Mouse (Mus musculus): Measurements from ENCODE around the gene Nudt8. TPM values are rescaled to one million over a fixed set of nuclear protein-coding genes. Genes with fewer than 3 reads are reported as not detected.

Nudt8 gene
- polyA plus RNA-seq, 1 experiment, result 8.4 TPM

- 41% methylated on average over 8 of the region's 8 CpGs for WGBS
- Histone ChIP-seq H3K27ac (ENCODE audit: insufficient read depth, low read length) (no peak overlapping the region), H3K4me3 (replicated peaks; ENCODE audit: insufficient read depth, low read depth, low read length) (no peak overlapping the region), H3K27me3 (ENCODE audit: control insufficient read depth, insufficient read depth, low read length) (no peaks in the 10 kb centered on the region), H3K4me1 (ENCODE audit: control insufficient read depth, insufficient read depth, low read length) (peaks cover 9% of the 10 kb centered on the region; the same call in 1 of the 2 replicates)
- DNase-seq, result no peak
- TF ChIP-seq POLR2A (IDR thresholded peaks at IDR 0.05; ENCODE audit: borderline replicate concordance, insufficient read depth, low read length), result no peak
- no peak for TF ChIP-seq CTCF (IDR thresholded peaks at IDR 0.05; ENCODE audit: borderline replicate concordance, insufficient read depth, low read depth, low read length)
These were observed 3.1 kb upstream of the Nudt8 start for GRCm38 (mm10) chr19:3997231-3997630.

- no peak overlapping the region for H3K4me3 ChIP-seq (replicated peaks; ENCODE audit: insufficient read depth, low read depth, low read length)
- WGBS, result 80% methylated on average over 8 of the region's 8 CpGs
- H3K27ac ChIP-seq (ENCODE audit: insufficient read depth, low read length), result no peak overlapping the region
- no peak for DNase-seq
- TF ChIP-seq POLR2A (IDR thresholded peaks at IDR 0.05; ENCODE audit: borderline replicate concordance, insufficient read depth, low read length) (no peak), CTCF (IDR thresholded peaks at IDR 0.05; ENCODE audit: borderline replicate concordance, insufficient read depth, low read depth, low read length) (no peak)
- peaks cover 9% of the 10 kb centered on the region; the same call in 1 of the 2 replicates for H3K4me1 ChIP-seq (ENCODE audit: control insufficient read depth, insufficient read depth, low read length)
- no peaks in the 10 kb centered on the region for H3K27me3 ChIP-seq (ENCODE audit: control insufficient read depth, insufficient read depth, low read length)
These were observed 2.0 kb upstream of the Nudt8 start for GRCm38 (mm10) chr19:3998335-3998734.

- TF ChIP-seq POLR2A (IDR thresholded peaks at IDR 0.05; ENCODE audit: borderline replicate concordance, insufficient read depth, low read length) (no peak), CTCF (IDR thresholded peaks at IDR 0.05; ENCODE audit: borderline replicate concordance, insufficient read depth, low read depth, low read length) (no peak)
- 71% methylated on average over 9 of the region's 9 CpGs for WGBS
These were observed 1.2 kb upstream of the Nudt8 start for GRCm38 (mm10) chr19:3999121-3999730.

DNA sequence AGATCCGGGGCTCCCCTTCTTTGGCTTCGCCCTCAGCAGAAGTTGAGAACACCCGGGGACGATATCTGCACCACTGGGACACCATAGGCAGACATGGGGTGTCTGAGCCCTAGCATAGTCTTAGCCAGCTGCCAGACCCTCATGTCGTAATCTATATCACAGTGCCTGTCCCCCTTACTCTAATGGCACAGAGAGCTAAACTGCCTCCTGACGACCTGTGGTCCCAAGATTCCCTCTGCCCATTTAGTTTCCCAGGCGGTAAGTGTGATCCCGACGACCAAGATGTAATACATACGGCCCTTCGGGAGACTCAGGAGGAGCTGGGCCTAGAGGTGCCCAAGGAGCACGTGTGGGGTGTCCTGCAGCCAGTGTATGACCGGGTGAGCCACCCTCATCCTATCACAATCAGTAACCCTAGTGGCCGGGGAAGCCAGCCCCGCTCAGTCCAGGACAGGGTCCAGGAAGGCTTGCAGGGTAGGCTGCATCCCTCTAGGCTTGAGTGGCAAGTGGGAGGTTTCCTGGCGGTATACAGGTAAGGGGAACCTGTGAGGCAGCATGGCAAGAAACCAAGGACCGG lies 657 bp downstream of the Nudt8 start:
- DNase-seq, result no peak
- WGBS, result 15% methylated on average over 17 of the region's 17 CpGs
- Histone ChIP-seq H3K27ac (ENCODE audit: insufficient read depth, low read length) (peak overlapping the region; percentile 71), H3K4me1 (ENCODE audit: control insufficient read depth, insufficient read depth, low read length) (peaks cover 9% of the 10 kb centered on the region; the same call in 1 of the 2 replicates), H3K27me3 (ENCODE audit: control insufficient read depth, insufficient read depth, low read length) (no peaks in the 10 kb centered on the region), H3K4me3 (replicated peaks; ENCODE audit: insufficient read depth, low read depth, low read length) (peak overlapping the region; percentile 52)
- no peak for TF ChIP-seq POLR2A (IDR thresholded peaks at IDR 0.05; ENCODE audit: borderline replicate concordance, insufficient read depth, low read length)
- TF ChIP-seq CTCF (IDR thresholded peaks at IDR 0.05; ENCODE audit: borderline replicate concordance, insufficient read depth, low read depth, low read length), result no peak

More at GRCm38 (mm10) chr19:3999121-3999730, 1.2 kb upstream of the Nudt8 start:
- no peaks in the 10 kb centered on the region for H3K27me3 ChIP-seq (ENCODE audit: control insufficient read depth, insufficient read depth, low read length)
- no peak overlapping the region for H3K4me3 ChIP-seq (replicated peaks; ENCODE audit: insufficient read depth, low read depth, low read length)
- H3K4me1 ChIP-seq (ENCODE audit: control insufficient read depth, insufficient read depth, low read length), result peaks cover 9% of the 10 kb centered on the region; the same call in 1 of the 2 replicates
- DNase-seq, result no peak
- H3K27ac ChIP-seq (ENCODE audit: insufficient read depth, low read length), result no peak overlapping the region

GRCm38 (mm10) chr19:4001752-4002151 lies 1.4 kb downstream of the Nudt8 start:
- H3K27ac ChIP-seq (ENCODE audit: insufficient read depth, low read length), result no peak overlapping the region
- H3K4me1 ChIP-seq (ENCODE audit: control insufficient read depth, insufficient read depth, low read length), result peaks cover 9% of the 10 kb centered on the region; the same call in 1 of the 2 replicates
- H3K27me3 ChIP-seq (ENCODE audit: control insufficient read depth, insufficient read depth, low read length), result no peaks in the 10 kb centered on the region
- H3K4me3 ChIP-seq (replicated peaks; ENCODE audit: insufficient read depth, low read depth, low read length), result no peak overlapping the region
- no peak for DNase-seq
- WGBS, result 84% methylated on average over 5 of the region's 5 CpGs
- TF ChIP-seq POLR2A (IDR thresholded peaks at IDR 0.05; ENCODE audit: borderline replicate concordance, insufficient read depth, low read length), result no peak
- TF ChIP-seq CTCF (IDR thresholded peaks at IDR 0.05; ENCODE audit: borderline replicate concordance, insufficient read depth, low read depth, low read length), result no peak

GRCm38 (mm10) chr19:4003112-4003511 lies 2.7 kb downstream of the Nudt8 start, which contains the start of gene Doc2g:
Doc2g (plus strand) TSS chr19:4003313.
- Histone ChIP-seq H3K27me3 (ENCODE audit: control insufficient read depth, insufficient read depth, low read length) (no peaks in the 10 kb centered on the region), H3K4me3 (replicated peaks; ENCODE audit: insufficient read depth, low read depth, low read length) (no peak within 1 kb of the TSS), H3K27ac (ENCODE audit: insufficient read depth, low read length) (no peak within 1 kb of the TSS), H3K4me1 (ENCODE audit: control insufficient read depth, insufficient read depth, low read length) (peaks cover 9% of the 10 kb centered on the region; the same call in 1 of the 2 replicates)
- 100% methylated on average over 1 of the region's 1 CpGs for WGBS
- DNase-seq, result no peak
- no peak for TF ChIP-seq POLR2A (IDR thresholded peaks at IDR 0.05; ENCODE audit: borderline replicate concordance, insufficient read depth, low read length)

GRCm38 (mm10) chr19:4003641-4004040 lies 3.3 kb downstream of the Nudt8 start:
- Histone ChIP-seq H3K27me3 (ENCODE audit: control insufficient read depth, insufficient read depth, low read length) (no peaks in the 10 kb centered on the region), H3K4me1 (ENCODE audit: control insufficient read depth, insufficient read depth, low read length) (peaks cover 9% of the 10 kb centered on the region; the same call in 1 of the 2 replicates), H3K4me3 (replicated peaks; ENCODE audit: insufficient read depth, low read depth, low read length) (no peak overlapping the region), H3K27ac (ENCODE audit: insufficient read depth, low read length) (no peak overlapping the region)
- TF ChIP-seq POLR2A (IDR thresholded peaks at IDR 0.05; ENCODE audit: borderline replicate concordance, insufficient read depth, low read length), result no peak
- TF ChIP-seq CTCF (IDR thresholded peaks at IDR 0.05; ENCODE audit: borderline replicate concordance, insufficient read depth, low read depth, low read length), result no peak
- DNase-seq, result no peak
- WGBS, result 79% methylated on average over 12 of the region's 12 CpGs

DNA sequence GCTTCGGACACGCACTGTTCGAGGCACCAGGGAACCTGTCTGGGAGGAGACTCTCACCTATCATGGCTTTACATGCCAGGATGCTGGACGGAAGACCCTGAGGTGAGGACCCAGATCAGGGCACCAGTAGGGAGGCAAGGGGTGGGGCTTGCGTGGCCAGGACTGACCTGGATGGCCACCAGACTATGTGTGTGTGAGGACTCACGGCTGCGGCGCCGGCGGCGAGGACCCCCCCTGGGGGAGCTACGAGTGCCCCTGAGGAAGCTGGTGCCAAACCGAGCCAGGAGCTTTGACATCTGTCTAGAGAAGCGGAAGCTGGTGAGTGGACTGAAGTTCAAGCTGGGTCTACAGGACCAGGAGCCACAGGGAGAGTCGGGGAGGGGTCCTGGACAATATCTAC lies 4.0 kb downstream of the Nudt8 start:
- peaks cover 9% of the 10 kb centered on the region; the same call in 1 of the 2 replicates for H3K4me1 ChIP-seq (ENCODE audit: control insufficient read depth, insufficient read depth, low read length)

More for the DNA sequence above, 4.0 kb downstream of the Nudt8 start:
- no peaks in the 10 kb centered on the region for H3K27me3 ChIP-seq (ENCODE audit: control insufficient read depth, insufficient read depth, low read length)
- 75% methylated on average over 15 of the region's 15 CpGs for WGBS
- H3K4me3 ChIP-seq (replicated peaks; ENCODE audit: insufficient read depth, low read depth, low read length), result no peak overlapping the region
- no peak for DNase-seq
- TF ChIP-seq POLR2A (IDR thresholded peaks at IDR 0.05; ENCODE audit: borderline replicate concordance, insufficient read depth, low read length), result no peak
- no peak for TF ChIP-seq CTCF (IDR thresholded peaks at IDR 0.05; ENCODE audit: borderline replicate concordance, insufficient read depth, low read depth, low read length)
- H3K27ac ChIP-seq (ENCODE audit: insufficient read depth, low read length), result no peak overlapping the region
